Mouse (Mus musculus) central nervous system, embryonic 18 days (tissue): Measurements from ENCODE around the gene Lipt1. TPM values are rescaled to one million over a fixed set of nuclear protein-coding genes. Genes with fewer than 3 reads are reported as not detected.

ENCODE experiments used
- polyA plus RNA-seq: library from polyadenylated mRNA; depleted of rRNA; stranded (reverse); fragments of >200 nt; gene quantifications from 2 replicates; pipeline ENCODE4 v1.2.3, GENCODE M21; 2012; rRNA removed

The Lipt1 gene
- polyA plus RNA-seq, result 7.0 and 7.1 TPM in 2 replicates

DNA sequence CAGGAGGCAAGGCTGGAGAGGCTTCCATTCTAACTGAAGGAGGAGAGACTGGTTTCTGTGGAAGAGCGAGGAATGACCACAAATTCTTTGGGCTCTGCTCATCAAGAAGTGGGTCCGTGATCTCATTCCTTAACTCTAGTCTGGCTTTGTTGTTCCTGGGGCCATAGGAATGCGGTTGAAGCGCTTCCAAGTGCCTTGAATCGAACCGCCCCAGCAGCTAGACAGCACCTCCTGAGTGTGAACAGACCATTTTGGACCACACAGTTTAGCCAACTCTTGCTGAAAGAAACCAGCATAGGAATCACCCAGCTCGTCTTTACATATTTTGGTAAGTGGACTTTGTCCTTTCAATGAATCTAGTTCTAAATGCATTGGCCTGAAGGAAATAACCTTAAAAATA lies at the start of gene Lipt1:
TSS of gene Lipt1 (plus strand) at position 35 of the 400 bp plus-strand sequence.

DNA sequence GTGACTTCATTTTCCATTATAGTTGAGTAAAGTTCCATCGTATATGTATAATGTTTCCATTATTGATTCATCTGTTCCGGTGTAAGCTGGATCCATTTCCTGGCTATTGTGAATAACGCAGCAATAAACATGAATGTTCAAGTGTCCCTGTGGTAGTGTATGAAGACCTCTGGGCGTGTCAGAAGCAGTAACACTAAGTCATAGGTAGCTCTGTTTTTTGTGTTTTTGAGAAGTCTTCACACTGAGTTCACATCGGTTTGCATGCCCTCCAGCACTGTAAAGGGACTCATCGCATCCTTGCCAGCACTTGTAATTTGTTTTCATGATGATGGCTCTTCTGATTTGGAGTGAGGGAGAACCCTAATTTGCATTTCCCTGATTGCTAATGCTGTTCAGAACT lies 5.3 kb upstream of the Lipt1 start, which contains the start of gene Tsga10:
TSS of gene Tsga10 (minus strand) at position 144 of the 400 bp plus-strand sequence.

DNA sequence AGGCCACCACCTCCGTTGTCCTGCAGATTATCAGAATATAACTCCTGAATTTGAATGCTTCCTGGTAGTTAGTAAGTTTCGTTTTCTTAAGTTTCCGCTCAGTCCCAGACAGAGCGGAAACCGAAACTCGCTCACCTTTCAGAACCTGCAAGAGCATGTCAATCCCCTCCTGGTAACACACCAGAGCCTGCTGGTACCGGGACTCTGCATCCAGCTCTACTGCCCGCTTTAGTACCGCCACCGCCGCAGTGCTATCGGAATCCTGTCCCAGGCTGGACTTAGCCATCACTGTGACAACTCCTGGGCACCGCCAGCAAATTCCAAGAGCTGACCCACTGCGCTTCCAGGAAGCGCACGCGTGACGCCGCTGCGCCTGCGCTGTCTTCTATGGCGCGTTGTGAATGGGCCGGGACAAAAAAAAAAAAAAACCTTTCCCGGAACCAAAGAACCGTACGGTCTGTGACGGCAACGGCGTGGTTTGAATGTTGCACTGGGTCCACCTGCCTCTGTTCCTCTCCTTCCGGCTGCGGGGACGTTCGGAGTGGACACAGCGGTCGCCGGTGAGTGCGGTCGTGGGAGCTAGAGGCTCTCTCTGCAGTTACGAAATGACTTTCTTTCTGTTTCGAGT lies 18.6 kb downstream of the Lipt1 start, which contains the start of the genes Mitd1 and Mrpl30:
TSS of gene Mitd1 (minus strand) at position 387 of the 628 bp plus-strand sequence.
TSS of gene Mrpl30 (plus strand) at position 453 of the 628 bp plus-strand sequence.

DNA sequence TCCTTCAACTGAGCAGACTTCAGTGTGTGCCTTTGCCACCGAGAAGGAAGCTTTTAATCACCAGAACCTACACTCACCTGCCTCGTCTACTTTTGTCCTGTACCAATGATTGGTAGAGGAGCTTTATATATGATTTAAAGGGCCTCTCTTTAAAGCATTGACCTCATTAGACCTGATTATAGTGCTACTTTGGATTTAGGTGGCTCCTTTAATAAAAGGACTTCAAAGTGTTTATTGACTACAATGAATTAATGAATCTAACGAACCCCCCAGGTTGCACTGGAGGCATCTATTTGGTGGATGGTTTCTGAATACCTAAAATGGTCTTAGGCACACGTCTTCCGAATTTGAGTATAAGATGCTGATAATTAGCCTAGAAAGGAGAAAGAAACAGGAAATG lies 44.9 kb downstream of the Lipt1 start, which contains the start of gene Lyg2:
TSS of gene Lyg2 (minus strand) at position 101 of the 400 bp plus-strand sequence.

Other genes with a start within 250 kb of the Lipt1 start
- 7.2 and 8.7 TPM in 2 replicates for gene 2010300C02Rik, start 151.7 kb upstream of the Lipt1 start, polyA plus RNA-seq
- gene Tsga10, start 5.3 kb upstream of the Lipt1 start, polyA plus RNA-seq, result 17.3 and 19.1 TPM in 2 replicates
- gene Mitd1, start 18.7 kb downstream of the Lipt1 start, polyA plus RNA-seq, result 18.4 and 21.7 TPM in 2 replicates
- gene Mrpl30, start 18.7 kb downstream of the Lipt1 start, polyA plus RNA-seq, result 169 and 177 TPM in 2 replicates
- gene Lyg2, start 44.8 kb downstream of the Lipt1 start, polyA plus RNA-seq, result 0.03 TPM in 1 of 2 replicates, not detected in the other
- not detected in 2 replicates for gene Lyg1, start 86.0 kb downstream of the Lipt1 start, polyA plus RNA-seq
- gene Txndc9, start 126.2 kb downstream of the Lipt1 start, polyA plus RNA-seq, result 50.4 and 61.7 TPM in 2 replicates
- gene Eif5b, start 126.3 kb downstream of the Lipt1 start, polyA plus RNA-seq, result 25.3 and 26.2 TPM in 2 replicates